Mouse (Mus musculus) right cerebral cortex, postnatal 4 days (tissue): ENCODE measurements around the gene Anapc5.

ENCODE experiments used
- DNase-seq: peaks from one replicate; pipeline ENCODE4 v3.0.0-alpha.2; 2022

The Anapc5 gene

GRCm38 (mm10) chr5:122767283-122767682 lies 53.9 kb downstream of the Anapc5 start:
- DNase-seq, result no peak

GRCm38 (mm10) chr5:122764032-122764464 lies 57.1 kb downstream of the Anapc5 start:
- DNase-seq, result peak; percentile 59

GRCm38 (mm10) chr5:122763271-122764031 lies 57.7 kb downstream of the Anapc5 start:
- DNase-seq, result no peak

- DNase-seq, result no peak
Measured at GRCm38 (mm10) chr5:122756680-122757079, 64.5 kb downstream of the Anapc5 start.

- no peak for DNase-seq
Measured at GRCm38 (mm10) chr5:122756144-122756543, 65.0 kb downstream of the Anapc5 start.

GRCm38 (mm10) chr5:122755620-122756019 lies 65.5 kb downstream of the Anapc5 start:
- DNase-seq, result no peak

- no peak for DNase-seq
Measured at GRCm38 (mm10) chr5:122754477-122754876, 66.7 kb downstream of the Anapc5 start.

GRCm38 (mm10) chr5:122747950-122748349 lies 73.2 kb downstream of the Anapc5 start:
- no peak for DNase-seq

- DNase-seq, result no peak
Measured at GRCm38 (mm10) chr5:122743880-122744422, 77.2 kb downstream of the Anapc5 start.
